Comparison of ENCODE assay signal across 27 mouse cellular contexts in genomic region chr13:113393386-113393785, GRCm38 (mm10).
"Had no signal": no experiment of that assay in that cellular context is flagged by ENCODE, and none has a peak within 500 bp of the region (broad histone marks: within the 10 kb centered on the region; RNA-seq: fewer than 3 reads in every experiment).

No protein-coding gene starts in this region.

- ATAC-seq: forebrain, embryonic 13.5 days; forebrain, embryonic 14.5 days; forebrain, embryonic 15.5 days; forebrain, embryonic 16.5 days; forebrain, postnatal 0 days had no signal

- H3K4me3 ChIP-seq: embryonic facial prominence, embryonic 12.5 days; embryonic facial prominence, embryonic 13.5 days; embryonic facial prominence, embryonic 15.5 days; erythroblast, embryonic 14.5 days; forebrain, embryonic 10.5 days; forebrain, embryonic 12.5 days; forebrain, embryonic 13.5 days; forebrain, embryonic 15.5 days; heart, adult 2 months had no signal

- H3K4me2 ChIP-seq: embryonic facial prominence, embryonic 12.5 days; embryonic facial prominence, embryonic 13.5 days; embryonic facial prominence, embryonic 15.5 days; forebrain, embryonic 12.5 days; forebrain, embryonic 13.5 days; forebrain, embryonic 15.5 days had no signal

- H3K4me1 ChIP-seq: embryonic facial prominence, embryonic 12.5 days; embryonic facial prominence, embryonic 13.5 days; embryonic facial prominence, embryonic 15.5 days; forebrain, embryonic 10.5 days; forebrain, embryonic 12.5 days; forebrain, embryonic 13.5 days; forebrain, embryonic 15.5 days had no signal

- H3K27me3 ChIP-seq: embryonic facial prominence, embryonic 12.5 days; embryonic facial prominence, embryonic 13.5 days; embryonic facial prominence, embryonic 15.5 days; forebrain, embryonic 12.5 days; forebrain, embryonic 13.5 days; forebrain, embryonic 15.5 days had no signal

- DNase-seq: cerebellum, adult 2 months; cerebellum, adult 8-10 months; cerebellum, adult 9-10 months; cerebellum, adult 9-11 months; cerebellum, postnatal 10 days; cerebellum, postnatal 14 days; cerebellum, postnatal 25 days; cerebellum, postnatal 36 days; embryo, embryonic 11 days; forebrain, postnatal 0 days; gastrocnemius, adult 2 months; gastrocnemius, postnatal 10 days; gastrocnemius, postnatal 14 days; gastrocnemius, postnatal 25 days; gastrocnemius, postnatal 36 days; heart, adult 18-20 months; heart, adult 2 months had no signal

- H3K36me3 ChIP-seq: embryonic facial prominence, embryonic 12.5 days; embryonic facial prominence, embryonic 13.5 days; embryonic facial prominence, embryonic 15.5 days; forebrain, embryonic 10.5 days; forebrain, embryonic 12.5 days; forebrain, embryonic 15.5 days had no signal

- H3K9ac ChIP-seq: embryonic facial prominence, embryonic 12.5 days; embryonic facial prominence, embryonic 13.5 days; embryonic facial prominence, embryonic 15.5 days; forebrain, embryonic 12.5 days; forebrain, embryonic 13.5 days; forebrain, embryonic 15.5 days; forebrain, postnatal 0 days had no signal

- H3K9me3 ChIP-seq: embryonic facial prominence, embryonic 12.5 days; embryonic facial prominence, embryonic 13.5 days; embryonic facial prominence, embryonic 15.5 days; forebrain, embryonic 10.5 days; forebrain, embryonic 12.5 days; forebrain, embryonic 13.5 days; forebrain, embryonic 15.5 days had no signal

- H3K27ac ChIP-seq: embryonic facial prominence, embryonic 12.5 days; forebrain, embryonic 10.5 days; forebrain, embryonic 12.5 days; forebrain, embryonic 13.5 days; forebrain, embryonic 15.5 days; heart, adult 2 months had no signal
